Mouse (Mus musculus) testis, adult 2 months (tissue): Measurements from ENCODE around the gene Rapgef6. TPM values are rescaled to one million over a fixed set of nuclear protein-coding genes. Genes with fewer than 3 reads are reported as not detected.

ENCODE experiments used
- H3K27ac ChIP-seq: fragments of 200-500 bp; 2 replicates; pipeline ENCODE4 v1.5.1; 2012; ENCODE audit warnings: low read depth, low read length; ENCODE audit not compliant: control insufficient read depth, insufficient read depth
- H3K27me3 ChIP-seq: fragments of 200-500 bp; 2 replicates; pipeline ENCODE4 v1.6.1; 2012; ENCODE audit warnings: mild to moderate bottlenecking, low read length, moderate library complexity; ENCODE audit not compliant: control insufficient read depth, insufficient read depth
- H3K36me3 ChIP-seq: fragments of 200-500 bp; 2 replicates; pipeline ENCODE4 v1.6.1; 2012; ENCODE audit warnings: mild to moderate bottlenecking, low read length; ENCODE audit not compliant: control insufficient read depth, insufficient read depth
- H3K4me1 ChIP-seq: fragments of 200-500 bp; 2 replicates; pipeline ENCODE4 v1.6.1; 2012; ENCODE audit warnings: low read length; ENCODE audit not compliant: control insufficient read depth, insufficient read depth
- H3K4me3 ChIP-seq: fragments of 200-500 bp; 2 replicates; pipeline ENCODE4 v1.5.1; 2012; ENCODE audit warnings: low read depth, mild to moderate bottlenecking, low read length, moderate library complexity, mixed read lengths; ENCODE audit not compliant: control insufficient read depth
- CTCF ChIP-seq: fragments of 200-500 bp; IDR thresholded peaks from 2 replicates; pipeline ENCODE4 v1.5.1; 2012; ENCODE audit warnings: low read depth, mild to moderate bottlenecking, inconsistent platforms, low read length, moderate library complexity; ENCODE audit not compliant: control insufficient read depth, insufficient read depth, insufficient replicate concordance
- POLR2A ChIP-seq: fragments of 200-500 bp; IDR thresholded peaks from 2 replicates; pipeline ENCODE4 v1.6.1; 2012; ENCODE audit warnings: low read depth, mild to moderate bottlenecking, inconsistent platforms, low read length, moderate library complexity; ENCODE audit not compliant: control insufficient read depth
- polyA plus RNA-seq: library from polyadenylated mRNA; depleted of rRNA; stranded (reverse); fragments of >200 nt; gene quantifications from 2 replicates; pipeline ENCODE4 v1.2.3, GENCODE M21; 2012; rRNA removed

Rapgef6 gene
- polyA plus RNA-seq: 11.8 and 12.7 TPM in 2 replicates

DNA sequence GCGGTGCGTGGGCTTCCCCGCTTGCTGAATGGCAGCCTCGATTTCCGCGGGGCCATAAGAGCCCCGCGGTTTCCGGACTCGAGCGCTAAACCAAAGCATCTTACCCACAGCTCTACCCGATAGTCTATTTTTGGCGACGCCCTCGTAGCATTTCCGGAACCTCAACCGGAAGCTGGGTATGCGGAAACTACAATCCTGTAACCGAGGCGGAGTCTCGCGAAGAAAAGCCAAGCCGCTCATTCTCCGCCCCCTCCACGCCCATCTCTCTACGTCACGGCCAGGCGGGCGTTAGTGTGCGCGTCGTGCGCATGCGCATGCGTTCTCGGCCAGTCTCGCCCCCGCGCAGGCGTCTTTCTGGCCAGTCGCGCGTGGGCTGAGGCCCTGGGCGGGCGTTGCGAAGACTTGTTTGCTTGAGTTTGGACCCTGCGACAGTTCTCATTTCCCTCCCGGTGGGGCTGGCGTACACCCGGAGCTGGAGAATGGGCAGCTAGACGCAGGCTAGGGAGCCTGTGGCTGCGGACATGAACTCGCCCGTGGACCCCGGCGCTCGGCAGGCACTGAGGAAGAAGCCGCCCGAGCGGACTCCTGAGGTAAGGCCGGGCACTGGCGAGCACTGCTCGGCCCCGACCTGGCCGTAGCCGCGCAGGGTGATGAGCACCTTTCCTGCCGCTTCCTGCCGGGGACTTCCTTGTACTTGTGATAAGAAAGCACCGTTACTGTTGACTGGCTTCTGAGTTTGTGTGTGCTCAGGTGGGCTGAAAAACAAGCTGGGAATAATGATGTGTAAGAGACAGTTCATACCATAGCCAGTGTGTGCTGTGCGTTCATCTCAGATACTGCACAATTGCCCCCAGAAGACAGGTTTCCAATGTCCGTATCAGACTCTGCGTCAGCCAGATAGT is at the start of gene Rapgef6:
TSS of gene Rapgef6 (plus strand) at position 319 of the 902 bp plus-strand sequence.
- Histone ChIP-seq H3K27ac (peak within 1 kb of the TSS; percentile 99), H3K36me3 (no peaks in the 10 kb centered on the region; the same call in 1 of the 2 replicates), H3K4me1 (peaks cover 4% of the 10 kb centered on the region; the same call in 1 of the 2 replicates), H3K4me3 (peak within 1 kb of the TSS; percentile 100), H3K27me3 (no peaks in the 10 kb centered on the region)
- TF ChIP-seq CTCF (no peak), POLR2A (peak; percentile 97)

DNA sequence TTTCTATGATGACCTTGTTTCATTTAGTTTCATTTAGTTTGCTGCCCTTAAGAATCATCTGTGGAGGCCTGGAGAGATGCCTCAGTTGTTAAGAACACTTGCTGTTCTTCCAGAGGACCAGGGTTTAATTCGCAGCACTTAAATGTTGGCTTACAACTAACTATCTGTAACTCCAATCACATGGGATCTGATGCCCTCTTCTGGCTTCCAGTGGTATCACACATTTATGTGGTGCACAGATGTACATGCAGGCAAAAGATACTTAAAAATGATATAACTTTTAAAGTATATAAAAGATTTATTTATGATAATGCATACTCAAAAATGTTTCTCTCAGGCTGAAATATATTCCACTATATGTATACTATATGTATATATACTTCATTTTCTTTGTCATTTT is 44.2 kb upstream of the Rapgef6 start:
- no peaks in the 10 kb centered on the region for H3K27me3 ChIP-seq
- TF ChIP-seq POLR2A: no peak
- TF ChIP-seq CTCF: peak; percentile 6; the same call in 1 of the 2 replicates
- H3K4me3 ChIP-seq: no peak overlapping the region
- H3K27ac ChIP-seq: no peak overlapping the region
- H3K4me1 ChIP-seq: no peaks in the 10 kb centered on the region
- H3K36me3 ChIP-seq: no peaks in the 10 kb centered on the region

DNA sequence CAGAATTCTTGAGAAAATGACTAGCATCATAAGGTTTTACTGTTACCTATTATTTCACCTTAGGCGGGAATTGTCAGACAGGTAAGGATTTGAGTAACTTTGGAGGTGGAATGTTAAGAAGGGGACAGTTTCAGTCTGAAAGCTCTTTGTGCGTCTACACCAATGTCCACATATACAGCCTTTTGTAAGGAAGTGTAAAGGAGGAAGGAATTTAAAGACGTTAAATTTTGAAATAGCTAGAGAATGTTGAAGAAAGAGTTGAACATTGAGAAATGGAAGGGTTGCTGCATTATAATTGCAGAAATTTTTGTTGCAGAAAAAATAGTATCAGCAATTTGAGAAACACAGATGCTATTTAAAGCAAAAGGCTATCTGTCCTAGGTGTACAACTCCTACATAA is 36.6 kb upstream of the Rapgef6 start:
- no peak overlapping the region for H3K4me3 ChIP-seq
- H3K36me3 ChIP-seq: no peaks in the 10 kb centered on the region
- H3K4me1 ChIP-seq: no peaks in the 10 kb centered on the region
- no peak for TF ChIP-seq POLR2A
- TF ChIP-seq CTCF: no peak
- no peaks in the 10 kb centered on the region for H3K27me3 ChIP-seq
- no peak overlapping the region for H3K27ac ChIP-seq

DNA sequence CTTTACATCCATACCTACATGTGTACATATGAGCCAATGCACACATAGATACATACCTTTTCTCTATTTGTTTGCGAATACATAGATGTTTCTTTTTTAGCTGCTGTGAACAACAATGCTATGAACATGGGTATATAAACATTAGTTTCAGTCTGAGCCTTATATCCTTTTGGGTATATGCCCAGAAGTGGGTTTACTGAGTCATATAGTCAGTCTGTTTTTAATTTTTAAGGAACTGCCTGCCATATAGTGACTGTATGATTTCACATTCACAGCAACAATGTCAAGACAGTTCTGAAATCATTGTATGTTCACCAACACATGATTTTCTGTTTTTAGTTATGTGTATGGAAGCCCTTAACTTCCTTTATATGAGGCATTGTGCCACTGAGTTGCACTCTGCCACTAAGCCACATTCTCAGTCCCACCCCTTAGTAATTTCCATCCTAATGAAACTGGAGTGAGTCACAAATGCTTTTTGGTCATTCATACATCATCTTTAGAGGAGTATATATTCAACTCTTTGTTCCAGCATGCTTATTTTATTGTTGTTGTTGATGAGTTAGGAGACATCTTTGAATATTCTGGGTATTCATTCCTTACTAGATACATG is 30.6 kb upstream of the Rapgef6 start:
- no peaks in the 10 kb centered on the region for H3K4me1 ChIP-seq
- H3K27me3 ChIP-seq: no peaks in the 10 kb centered on the region
- no peak overlapping the region for H3K27ac ChIP-seq
- TF ChIP-seq POLR2A: no peak
- no peak for TF ChIP-seq CTCF
- H3K36me3 ChIP-seq: no peaks in the 10 kb centered on the region; the same call in 1 of the 2 replicates
- H3K4me3 ChIP-seq: no peak overlapping the region

DNA sequence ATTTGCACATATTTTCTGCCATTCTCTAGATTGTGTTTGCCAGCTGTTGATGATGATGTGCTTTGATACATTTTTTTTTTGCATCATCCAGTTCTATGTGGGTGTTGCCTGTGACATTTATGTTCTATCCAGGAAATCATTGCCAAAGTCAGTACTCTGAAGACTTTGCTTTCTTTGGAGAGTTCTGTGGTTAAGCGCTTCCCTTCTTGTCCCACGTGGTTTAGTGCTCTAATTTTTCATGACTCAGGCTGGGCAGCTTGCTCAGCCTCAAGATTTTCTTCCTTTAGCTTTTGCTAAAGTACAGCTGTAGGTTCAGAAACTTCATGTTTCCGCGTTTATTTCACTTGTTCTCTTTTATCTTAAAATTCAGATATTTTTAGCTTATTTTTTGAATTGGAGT is 30.1 kb upstream of the Rapgef6 start:
- no peak for TF ChIP-seq POLR2A
- TF ChIP-seq CTCF: no peak
- Histone ChIP-seq H3K4me3 (no peak overlapping the region), H3K36me3 (no peaks in the 10 kb centered on the region; the same call in 1 of the 2 replicates)

DNA sequence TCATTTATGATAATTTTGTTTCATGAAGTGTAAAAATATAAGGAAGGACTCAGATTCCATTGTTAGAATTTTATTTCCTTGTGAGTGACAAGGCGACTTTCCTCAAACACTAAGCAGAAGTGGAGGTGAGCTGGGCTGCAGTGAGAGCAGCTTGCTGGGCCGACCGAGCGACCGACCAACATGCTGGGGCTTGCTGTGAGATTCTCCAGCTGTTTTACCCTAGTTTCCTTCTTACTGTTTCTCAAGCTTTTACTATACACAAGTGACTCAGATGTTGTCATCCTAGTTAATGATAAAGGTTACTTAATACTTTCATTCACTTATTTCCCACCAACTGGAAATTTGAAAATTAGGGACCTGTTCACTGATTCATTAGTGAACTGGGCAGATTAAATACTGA is 22.8 kb upstream of the Rapgef6 start:
- Histone ChIP-seq H3K36me3 (0 out of 2 replicates have a peak, but pooled peaks cover 2% of the 10 kb centered on the region), H3K4me3 (no peak overlapping the region), H3K27me3 (no peaks in the 10 kb centered on the region), H3K27ac (no peak overlapping the region), H3K4me1 (no peaks in the 10 kb centered on the region)
- TF ChIP-seq POLR2A (no peak), CTCF (no peak)

More for the DNA sequence above, 30.1 kb upstream of the Rapgef6 start:
- Histone ChIP-seq H3K27me3 (no peaks in the 10 kb centered on the region), H3K27ac (no peak overlapping the region), H3K4me1 (no peaks in the 10 kb centered on the region)
